Mouse (Mus musculus): Measurements from ENCODE around the gene Adam12. TPM values are rescaled to one million over a fixed set of nuclear protein-coding genes. Genes with fewer than 3 reads are reported as not detected.

Gene Adam12
- polyA plus RNA-seq, 1 experiment from 2014 or later: 23.2 TPM

GRCm38 (mm10) chr7:134240579-134240978, 8.6 kb upstream of the Adam12 start:
- Histone ChIP-seq H3K4me2 (no peak overlapping the region), H3K4me3 (no peak overlapping the region), H3K36me3 (no peaks in the 10 kb centered on the region), H3K9ac (no peak overlapping the region), H3K4me1 (0 out of 2 replicates have a peak, but pooled peaks cover 12% of the 10 kb centered on the region), H3K27me3 (no peaks in the 10 kb centered on the region), H3K27ac (no peak overlapping the region), H3K9me3 (no peaks in the 10 kb centered on the region)
- peak; percentile 33; the same call in 1 of the 2 replicates for ATAC-seq (ENCODE audit: borderline replicate concordance, extremely low read depth, low FRiP score, low TSS enrichment)
- WGBS: 64% methylated on average over 1 of the region's 1 CpGs

- Histone ChIP-seq H3K27me3 (no peaks in the 10 kb centered on the region), H3K9me3 (no peaks in the 10 kb centered on the region), H3K27ac (no peak overlapping the region), H3K9ac (no peak overlapping the region), H3K36me3 (no peaks in the 10 kb centered on the region), H3K4me3 (no peak overlapping the region), H3K4me2 (no peak overlapping the region), H3K4me1 (0 out of 2 replicates have a peak, but pooled peaks cover 12% of the 10 kb centered on the region)
- WGBS: 96% methylated on average over 3 of the region's 3 CpGs
- no peak for ATAC-seq (ENCODE audit: borderline replicate concordance, extremely low read depth, low FRiP score, low TSS enrichment)
Observed at GRCm38 (mm10) chr7:134238863-134239262, 6.9 kb upstream of the Adam12 start.

- ATAC-seq (ENCODE audit: borderline replicate concordance, extremely low read depth, low FRiP score, low TSS enrichment): no peak
- WGBS: 65% methylated on average over 2 of the region's 2 CpGs
Observed at GRCm38 (mm10) chr7:134237356-134237755, 5.4 kb upstream of the Adam12 start.

GRCm38 (mm10) chr7:134236727-134237126, 4.8 kb upstream of the Adam12 start:
- no peak for ATAC-seq (ENCODE audit: borderline replicate concordance, extremely low read depth, low FRiP score, low TSS enrichment)
- H3K4me2 ChIP-seq: no peak overlapping the region

More at GRCm38 (mm10) chr7:134237356-134237755, 5.4 kb upstream of the Adam12 start:
- no peaks in the 10 kb centered on the region for H3K36me3 ChIP-seq
- no peak overlapping the region for H3K27ac ChIP-seq
- H3K4me3 ChIP-seq: no peak overlapping the region
- 0 out of 2 replicates have a peak, but pooled peaks cover 14% of the 10 kb centered on the region for H3K4me1 ChIP-seq
- H3K9ac ChIP-seq: no peak overlapping the region
- no peak overlapping the region for H3K4me2 ChIP-seq
- no peaks in the 10 kb centered on the region for H3K9me3 ChIP-seq
- H3K27me3 ChIP-seq: no peaks in the 10 kb centered on the region

GRCm38 (mm10) chr7:134235552-134235951, 3.6 kb upstream of the Adam12 start:
- H3K4me1 ChIP-seq: peaks cover 15% of the 10 kb centered on the region
- H3K9ac ChIP-seq: no peak overlapping the region
- H3K4me3 ChIP-seq: no peak overlapping the region
- no peak overlapping the region for H3K27ac ChIP-seq
- no peak; the same call in 1 of the 2 replicates for ATAC-seq (ENCODE audit: borderline replicate concordance, extremely low read depth, low FRiP score, low TSS enrichment)
- H3K36me3 ChIP-seq: no peaks in the 10 kb centered on the region
- WGBS: 39% methylated on average over 2 of the region's 2 CpGs
- no peaks in the 10 kb centered on the region for H3K27me3 ChIP-seq
- no peak overlapping the region for H3K4me2 ChIP-seq
- H3K9me3 ChIP-seq: no peaks in the 10 kb centered on the region

More at GRCm38 (mm10) chr7:134236727-134237126, 4.8 kb upstream of the Adam12 start:
- Histone ChIP-seq H3K36me3 (no peaks in the 10 kb centered on the region), H3K9me3 (no peaks in the 10 kb centered on the region), H3K9ac (no peak overlapping the region), H3K4me3 (no peak overlapping the region), H3K27me3 (no peaks in the 10 kb centered on the region), H3K4me1 (peaks cover 15% of the 10 kb centered on the region), H3K27ac (no peak overlapping the region)

- Histone ChIP-seq H3K27ac (no peak overlapping the region), H3K36me3 (no peaks in the 10 kb centered on the region), H3K9me3 (no peaks in the 10 kb centered on the region), H3K4me2 (no peak overlapping the region), H3K4me1 (peaks cover 58% of the 10 kb centered on the region), H3K9ac (no peak overlapping the region), H3K4me3 (no peak overlapping the region), H3K27me3 (no peaks in the 10 kb centered on the region)
- 79% methylated on average over 3 of the region's 3 CpGs for WGBS
- ATAC-seq (ENCODE audit: borderline replicate concordance, extremely low read depth, low FRiP score, low TSS enrichment): no peak
Observed at GRCm38 (mm10) chr7:134230708-134231107, 1.2 kb downstream of the Adam12 start.

GRCm38 (mm10) chr7:134229899-134230298, 2.0 kb downstream of the Adam12 start:
- H3K4me1 ChIP-seq: peaks cover 64% of the 10 kb centered on the region
- H3K27ac ChIP-seq: peak overlapping the region; percentile 26; the same call in 1 of the 2 replicates

GRCm38 (mm10) chr7:134227773-134228455, 4.0 kb downstream of the Adam12 start:
- Histone ChIP-seq H3K9me3 (no peaks in the 10 kb centered on the region), H3K27ac (peak overlapping the region; percentile 80), H3K4me2 (no peak overlapping the region), H3K27me3 (no peaks in the 10 kb centered on the region), H3K9ac (no peak overlapping the region), H3K36me3 (no peaks in the 10 kb centered on the region), H3K4me3 (no peak overlapping the region), H3K4me1 (peaks cover 70% of the 10 kb centered on the region)
- WGBS: 19% methylated on average over 13 of the region's 13 CpGs
- ATAC-seq (ENCODE audit: borderline replicate concordance, extremely low read depth, low FRiP score, low TSS enrichment): peak; percentile 7; the same call in 1 of the 2 replicates

More at GRCm38 (mm10) chr7:134229899-134230298, 2.0 kb downstream of the Adam12 start:
- Histone ChIP-seq H3K9me3 (no peaks in the 10 kb centered on the region), H3K4me2 (no peak overlapping the region), H3K36me3 (no peaks in the 10 kb centered on the region), H3K27me3 (no peaks in the 10 kb centered on the region), H3K4me3 (no peak overlapping the region), H3K9ac (no peak overlapping the region)
- no peak for ATAC-seq (ENCODE audit: borderline replicate concordance, extremely low read depth, low FRiP score, low TSS enrichment)
- 48% methylated on average over 2 of the region's 2 CpGs for WGBS

GRCm38 (mm10) chr7:134227101-134227500, 4.8 kb downstream of the Adam12 start:
- ATAC-seq (ENCODE audit: borderline replicate concordance, extremely low read depth, low FRiP score, low TSS enrichment): no peak
- Histone ChIP-seq H3K36me3 (no peaks in the 10 kb centered on the region), H3K9ac (no peak overlapping the region), H3K4me3 (no peak overlapping the region), H3K4me1 (peaks cover 72% of the 10 kb centered on the region), H3K27me3 (no peaks in the 10 kb centered on the region), H3K9me3 (no peaks in the 10 kb centered on the region), H3K4me2 (no peak overlapping the region), H3K27ac (peak overlapping the region; percentile 80)
- 48% methylated on average over 4 of the region's 4 CpGs for WGBS

- H3K9ac ChIP-seq: no peak overlapping the region
- no peak overlapping the region for H3K4me2 ChIP-seq
- H3K4me3 ChIP-seq: no peak overlapping the region
- H3K36me3 ChIP-seq: no peaks in the 10 kb centered on the region
- peaks cover 72% of the 10 kb centered on the region for H3K4me1 ChIP-seq
- WGBS: 74% methylated on average over 3 of the region's 3 CpGs
- H3K27ac ChIP-seq: no peak overlapping the region
- no peaks in the 10 kb centered on the region for H3K27me3 ChIP-seq
- no peak for ATAC-seq (ENCODE audit: borderline replicate concordance, extremely low read depth, low FRiP score, low TSS enrichment)
- no peaks in the 10 kb centered on the region for H3K9me3 ChIP-seq
Observed at GRCm38 (mm10) chr7:134226231-134226630, 5.7 kb downstream of the Adam12 start.

GRCm38 (mm10) chr7:134224741-134225612, 7.0 kb downstream of the Adam12 start:
- peak overlapping the region; percentile 93 for H3K27ac ChIP-seq
- peak overlapping the region; percentile 66 for H3K4me3 ChIP-seq
- no peaks in the 10 kb centered on the region for H3K27me3 ChIP-seq
- under 1% methylated on average over 71 of the region's 90 CpGs for WGBS
- ATAC-seq (ENCODE audit: borderline replicate concordance, extremely low read depth, low FRiP score, low TSS enrichment): peak; percentile 68
- H3K9ac ChIP-seq: peak overlapping the region; percentile 64
- H3K9me3 ChIP-seq: no peaks in the 10 kb centered on the region
- H3K4me2 ChIP-seq: peak overlapping the region; percentile 97
- peaks cover 65% of the 10 kb centered on the region for H3K4me1 ChIP-seq
- H3K36me3 ChIP-seq: no peaks in the 10 kb centered on the region

- H3K4me3 ChIP-seq: peak overlapping the region; percentile 66
- 0% methylated on average over 14 of the region's 14 CpGs for WGBS
- H3K4me1 ChIP-seq: peaks cover 63% of the 10 kb centered on the region
- no peaks in the 10 kb centered on the region for H3K36me3 ChIP-seq
- H3K9ac ChIP-seq: peak overlapping the region; percentile 64
- peak overlapping the region; percentile 97 for H3K4me2 ChIP-seq
- H3K9me3 ChIP-seq: no peaks in the 10 kb centered on the region
- H3K27me3 ChIP-seq: no peaks in the 10 kb centered on the region
- peak; percentile 7; the same call in 1 of the 2 replicates for ATAC-seq (ENCODE audit: borderline replicate concordance, extremely low read depth, low FRiP score, low TSS enrichment)
- H3K27ac ChIP-seq: peak overlapping the region; percentile 93
Observed at GRCm38 (mm10) chr7:134224421-134224740, 7.6 kb downstream of the Adam12 start.

Data from lung, embryonic 15.5 days (tissue).